Mouse (Mus musculus) midbrain, embryonic 14.5 days (tissue): ENCODE data around the gene Pdha2. TPM values are rescaled to one million over a fixed set of nuclear protein-coding genes. Genes with fewer than 3 reads are reported as not detected.

Source experiments
- ATAC-seq: fragments of 200-750 bp; cut with Nextera tagmentation; 2 replicates; pipeline ENCODE4 v1.8.0; 2017; ENCODE audit warnings: moderate number of reproducible peaks, moderate library complexity; ENCODE audit not compliant: low FRiP score, low TSS enrichment
- DNase-seq: peaks from one replicate; pipeline ENCODE4 v3.0.0-alpha.2; 2015
- H3K27ac ChIP-seq: fragments of 300-500 bp; sonication (generic); replicated peaks from 2 replicates; pipeline ENCODE4 v1.5.1; 2014; ENCODE audit warnings: mild to moderate bottlenecking, low read depth, low read length, moderate library complexity
- H3K27me3 ChIP-seq: fragments of 300-500 bp; sonication (generic); 2 replicates; pipeline ENCODE4 v1.6.1; 2014; ENCODE audit warnings: low read length, control low read depth, mixed read lengths; ENCODE audit not compliant: control insufficient read depth, insufficient read depth
- H3K36me3 ChIP-seq: fragments of 300-500 bp; sonication (generic); 2 replicates; pipeline ENCODE4 v1.6.1; 2014; ENCODE audit warnings: low read length, control low read depth; ENCODE audit not compliant: control insufficient read depth, insufficient read depth
- H3K4me1 ChIP-seq: fragments of 300-500 bp; sonication (generic); 2 replicates; pipeline ENCODE4 v1.6.1; 2014; ENCODE audit warnings: mild to moderate bottlenecking, antibody characterized with exemption, low read length, control low read depth; ENCODE audit not compliant: control insufficient read depth, insufficient read depth
- H3K4me2 ChIP-seq: fragments of 300-500 bp; sonication (generic); 2 replicates; pipeline ENCODE4 v1.6.1; 2014; ENCODE audit warnings: mild to moderate bottlenecking, low read length, moderate library complexity
- H3K4me3 ChIP-seq: fragments of 300-500 bp; sonication (generic); replicated peaks from 2 replicates; pipeline ENCODE4 v1.5.1; 2014; ENCODE audit warnings: low read depth, low read length
- H3K9ac ChIP-seq: fragments of 300-500 bp; sonication (generic); replicated peaks from 2 replicates; pipeline ENCODE4 v1.6.1; 2014; ENCODE audit warnings: mild to moderate bottlenecking, low read length, moderate library complexity
- H3K9me3 ChIP-seq: fragments of 300-500 bp; sonication (generic); 2 replicates; pipeline ENCODE4 v1.6.1; 2016; ENCODE audit warnings: low read length, control low read depth, mixed read lengths; ENCODE audit not compliant: control insufficient read depth
- WGBS: fragments of 180-500 bp; shearing (Covaris S2); extraction: QIAGEN DNeasy Blood & Tissue Kit; methylation state at CpG from one replicate; pipeline ENCODE4 v1.1.7; 2014; 5-methylcytosine and 5-hydroxymethylcytosine counted together
- polyA plus RNA-seq: library from polyadenylated mRNA; unstranded; fragments of >200 nt; fragmentation: Nextera tagmentation; extraction: Ambion mirVana; gene quantifications from 2 replicates; pipeline ENCODE4 v1.2.1, GENCODE M21; 2014

The Pdha2 gene
- polyA plus RNA-seq, 1 experiment from 2014 or later: not detected

DNA sequence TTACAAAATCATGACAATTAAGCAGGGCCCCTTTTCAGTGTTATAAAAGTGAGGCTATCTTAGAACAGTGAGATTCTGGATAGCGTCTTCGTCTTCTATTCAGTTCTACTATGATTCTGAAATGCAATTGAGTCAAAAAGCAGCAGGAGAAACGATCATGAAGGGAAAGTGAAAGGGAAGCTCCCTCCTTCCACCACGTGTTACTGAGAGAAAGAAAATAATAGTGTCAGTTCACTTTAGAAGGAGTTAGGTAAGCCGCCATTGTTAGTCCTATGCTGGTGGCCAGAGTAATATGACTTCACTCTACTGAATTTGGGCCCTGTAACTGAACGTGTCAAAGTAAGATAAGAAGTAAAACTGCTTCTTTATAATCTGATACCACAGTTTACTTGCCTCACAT is 4.1 kb upstream of the Pdha2 start:
- Histone ChIP-seq H3K27ac (no peak overlapping the region), H3K27me3 (no peaks in the 10 kb centered on the region), H3K4me3 (no peak overlapping the region), H3K9ac (no peak overlapping the region), H3K4me1 (no peaks in the 10 kb centered on the region), H3K4me2 (no peak overlapping the region), H3K9me3 (no peaks in the 10 kb centered on the region), H3K36me3 (no peaks in the 10 kb centered on the region)
- WGBS: 74% methylated on average over 6 of the region's 6 CpGs
- DNase-seq (no peak), ATAC-seq (no peak)

- 68% methylated on average over 2 of the region's 2 CpGs for WGBS
- peak; percentile 31 for DNase-seq
Measured at GRCm38 (mm10) chr3:141214789-141215188, 2.6 kb upstream of the Pdha2 start.

GRCm38 (mm10) chr3:141214197-141214596 is 2.0 kb upstream of the Pdha2 start:
- Histone ChIP-seq H3K4me2 (no peak overlapping the region), H3K9me3 (0 out of 2 replicates have a peak, but pooled peaks cover 4% of the 10 kb centered on the region), H3K27me3 (no peaks in the 10 kb centered on the region), H3K4me1 (no peaks in the 10 kb centered on the region), H3K9ac (no peak overlapping the region), H3K36me3 (no peaks in the 10 kb centered on the region), H3K4me3 (no peak overlapping the region), H3K27ac (no peak overlapping the region)
- ATAC-seq (no peak), DNase-seq (no peak)

More at GRCm38 (mm10) chr3:141214789-141215188, 2.6 kb upstream of the Pdha2 start:
- Histone ChIP-seq H3K36me3 (no peaks in the 10 kb centered on the region), H3K9ac (no peak overlapping the region), H3K9me3 (0 out of 2 replicates have a peak, but pooled peaks cover 4% of the 10 kb centered on the region), H3K4me1 (no peaks in the 10 kb centered on the region), H3K27ac (no peak overlapping the region), H3K4me2 (no peak overlapping the region), H3K4me3 (no peak overlapping the region), H3K27me3 (no peaks in the 10 kb centered on the region)
- no peak for ATAC-seq

DNA sequence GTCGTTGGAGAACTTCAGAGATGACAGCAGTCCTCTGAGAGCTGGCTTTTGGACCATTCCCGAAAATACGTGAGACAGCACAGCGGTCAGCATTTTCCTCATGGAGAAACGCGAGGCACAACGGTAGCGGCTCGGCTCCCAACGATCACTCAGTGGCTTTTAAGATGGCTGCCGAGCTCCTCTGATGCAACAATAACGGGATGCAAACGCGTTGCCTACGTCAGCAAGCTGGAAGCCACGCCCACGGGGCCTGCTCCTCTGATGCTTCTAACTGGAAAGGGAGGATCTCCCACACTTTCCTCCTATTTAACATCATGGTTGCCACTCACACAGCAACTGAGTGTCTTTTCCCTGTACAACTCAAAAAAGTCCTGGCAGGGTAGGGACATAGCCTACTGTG is 511 bp downstream of the Pdha2 start:
- no peaks in the 10 kb centered on the region for H3K27me3 ChIP-seq
- DNase-seq (no peak), ATAC-seq (no peak)
- H3K4me2 ChIP-seq: no peak overlapping the region
- H3K27ac ChIP-seq: no peak overlapping the region
- H3K9me3 ChIP-seq: 0 out of 2 replicates have a peak, but pooled peaks cover 4% of the 10 kb centered on the region
- no peaks in the 10 kb centered on the region for H3K4me1 ChIP-seq
- WGBS: 98% methylated on average over 17 of the region's 17 CpGs
- H3K36me3 ChIP-seq: no peaks in the 10 kb centered on the region
- H3K4me3 ChIP-seq: no peak overlapping the region
- no peak overlapping the region for H3K9ac ChIP-seq

GRCm38 (mm10) chr3:141201766-141202165 is 10.4 kb downstream of the Pdha2 start:
- Histone ChIP-seq H3K9me3 (no peaks in the 10 kb centered on the region), H3K9ac (no peak overlapping the region), H3K4me1 (0 out of 2 replicates have a peak, but pooled peaks cover 2% of the 10 kb centered on the region), H3K36me3 (no peaks in the 10 kb centered on the region), H3K4me3 (no peak overlapping the region), H3K27ac (no peak overlapping the region), H3K4me2 (no peak overlapping the region), H3K27me3 (no peaks in the 10 kb centered on the region)
- WGBS: 83% methylated on average over 2 of the region's 2 CpGs
- no peak for DNase-seq
- no peak for ATAC-seq

- Histone ChIP-seq H3K9me3 (no peaks in the 10 kb centered on the region), H3K9ac (no peak overlapping the region), H3K4me1 (0 out of 2 replicates have a peak, but pooled peaks cover 2% of the 10 kb centered on the region), H3K4me3 (no peak overlapping the region), H3K27me3 (no peaks in the 10 kb centered on the region), H3K4me2 (no peak overlapping the region), H3K36me3 (no peaks in the 10 kb centered on the region), H3K27ac (no peak overlapping the region)
- DNase-seq (no peak), ATAC-seq (peak; percentile 31; the same call in 1 of the 2 replicates)
- 66% methylated on average over 4 of the region's 4 CpGs for WGBS
Measured at GRCm38 (mm10) chr3:141197308-141197861, 14.8 kb downstream of the Pdha2 start.

- H3K27me3 ChIP-seq: no peaks in the 10 kb centered on the region
- no peak overlapping the region for H3K9ac ChIP-seq
- H3K9me3 ChIP-seq: no peaks in the 10 kb centered on the region
- 81% methylated on average over 3 of the region's 3 CpGs for WGBS
- no peak overlapping the region for H3K27ac ChIP-seq
- no peak overlapping the region for H3K4me3 ChIP-seq
- H3K36me3 ChIP-seq: no peaks in the 10 kb centered on the region
- H3K4me1 ChIP-seq: no peaks in the 10 kb centered on the region
- ATAC-seq (no peak), DNase-seq (no peak)
- H3K4me2 ChIP-seq: no peak overlapping the region
Measured at GRCm38 (mm10) chr3:141191653-141192052, 20.5 kb downstream of the Pdha2 start.

GRCm38 (mm10) chr3:141190429-141190828 is 21.7 kb downstream of the Pdha2 start:
- Histone ChIP-seq H3K4me1 (no peaks in the 10 kb centered on the region), H3K9ac (no peak overlapping the region), H3K27ac (no peak overlapping the region), H3K27me3 (no peaks in the 10 kb centered on the region), H3K9me3 (no peaks in the 10 kb centered on the region), H3K4me2 (no peak overlapping the region), H3K36me3 (no peaks in the 10 kb centered on the region), H3K4me3 (no peak overlapping the region)
- no peak for ATAC-seq
- no peak for DNase-seq
- WGBS: 61% methylated on average over 4 of the region's 4 CpGs

DNA sequence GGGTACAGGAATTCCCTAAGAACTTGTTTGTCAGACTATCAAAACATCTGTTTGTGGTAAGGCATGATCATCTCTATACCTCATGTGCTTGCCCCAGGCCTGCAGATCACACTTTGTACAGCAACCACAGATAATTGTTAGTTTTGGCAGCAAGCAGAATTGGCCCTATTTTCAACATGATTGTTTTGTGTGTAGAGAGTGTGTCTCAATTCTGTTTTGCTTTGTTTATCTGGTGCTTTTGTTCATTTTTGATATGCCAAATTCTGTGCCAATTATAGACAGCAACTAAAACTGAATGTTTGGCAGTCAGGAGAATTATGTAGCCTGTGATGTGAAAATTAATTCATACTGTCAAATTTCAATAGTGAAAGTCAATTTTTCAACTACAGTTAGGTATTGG is 51.2 kb downstream of the Pdha2 start:
- no peak overlapping the region for H3K27ac ChIP-seq
- H3K4me1 ChIP-seq: no peaks in the 10 kb centered on the region
- no peak for ATAC-seq
- no peak overlapping the region for H3K4me2 ChIP-seq
- DNase-seq: no peak
- H3K4me3 ChIP-seq: no peak overlapping the region
- H3K9me3 ChIP-seq: no peaks in the 10 kb centered on the region
- H3K36me3 ChIP-seq: no peaks in the 10 kb centered on the region
- H3K9ac ChIP-seq: no peak overlapping the region
- H3K27me3 ChIP-seq: no peaks in the 10 kb centered on the region
